Mouse (Mus musculus) heart, adult 8-10 months (tissue): ENCODE data around the gene Usp40. TPM values are rescaled to one million over a fixed set of nuclear protein-coding genes. Genes with fewer than 3 reads are reported as not detected.

ENCODE experiments used
- DNase-seq: peaks from one replicate; pipeline ENCODE4 v3.0.0; 2022; ENCODE audit warnings: low spot score
- total RNA-seq, 4 experiments: library from RNA; stranded (reverse); gene quantifications; 2 replicates each; pipeline ENCODE4 v1.2.4; 2022

Usp40 gene
- total RNA-seq, 4 experiments from 2014 or later = 13.8 to 17.4 (median 15.6) TPM

GRCm38 (mm10) chr1:87947681-87948091, 60.7 kb downstream of the Usp40 start:
- DNase-seq = no peak

GRCm38 (mm10) chr1:87941765-87942164, 66.6 kb downstream of the Usp40 start:
- DNase-seq = no peak

GRCm38 (mm10) chr1:87936516-87936915, 71.8 kb downstream of the Usp40 start:
- no peak for DNase-seq

GRCm38 (mm10) chr1:87936075-87936474, 72.3 kb downstream of the Usp40 start:
- DNase-seq = no peak

GRCm38 (mm10) chr1:87935546-87935945, 72.8 kb downstream of the Usp40 start:
- DNase-seq = no peak

GRCm38 (mm10) chr1:87935095-87935494, 73.3 kb downstream of the Usp40 start:
- no peak for DNase-seq

- peak; percentile 24 for DNase-seq
Measured at GRCm38 (mm10) chr1:87933051-87933450, 75.3 kb downstream of the Usp40 start.

GRCm38 (mm10) chr1:87929730-87930129, 78.6 kb downstream of the Usp40 start:
- DNase-seq = no peak

- no peak for DNase-seq
Measured at GRCm38 (mm10) chr1:87924888-87925287, 83.5 kb downstream of the Usp40 start.

- peak; percentile 53 for DNase-seq
Measured at GRCm38 (mm10) chr1:87922666-87923065, 85.7 kb downstream of the Usp40 start.

- no peak for DNase-seq
Measured at GRCm38 (mm10) chr1:87920056-87920614, 88.2 kb downstream of the Usp40 start.

- DNase-seq = no peak
Measured at GRCm38 (mm10) chr1:87918061-87918460, 90.3 kb downstream of the Usp40 start.

- no peak for DNase-seq
Measured at GRCm38 (mm10) chr1:87917361-87917760, 91.0 kb downstream of the Usp40 start.

GRCm38 (mm10) chr1:87913356-87913755, 95.0 kb downstream of the Usp40 start:
- DNase-seq = no peak

- no peak for DNase-seq
Measured at GRCm38 (mm10) chr1:87910428-87910827, 97.9 kb downstream of the Usp40 start.

GRCm38 (mm10) chr1:87909565-87909964, 98.8 kb downstream of the Usp40 start:
- DNase-seq = no peak

- no peak for DNase-seq
Measured at GRCm38 (mm10) chr1:87908736-87909135, 99.6 kb downstream of the Usp40 start.

GRCm38 (mm10) chr1:87908006-87908405, 100.3 kb downstream of the Usp40 start:
- no peak for DNase-seq

GRCm38 (mm10) chr1:87906361-87906956, 101.9 kb downstream of the Usp40 start:
- peak; percentile 17 for DNase-seq

GRCm38 (mm10) chr1:87902186-87902585, 106.2 kb downstream of the Usp40 start:
- no peak for DNase-seq

GRCm38 (mm10) chr1:87900979-87901378, 107.4 kb downstream of the Usp40 start:
- DNase-seq = peak; percentile 76

- DNase-seq = no peak
Measured at GRCm38 (mm10) chr1:87899701-87900100, 108.7 kb downstream of the Usp40 start.

- DNase-seq = no peak
Measured at GRCm38 (mm10) chr1:87896921-87897320, 111.4 kb downstream of the Usp40 start.
